Mouse (Mus musculus): Measurements from ENCODE around the gene Zfp790. TPM values are rescaled to one million over a fixed set of nuclear protein-coding genes. Genes with fewer than 3 reads are reported as not detected.

Gene Zfp790
- polyA plus RNA-seq, 1 experiment from 2014 or later = 33.8 TPM

DNA sequence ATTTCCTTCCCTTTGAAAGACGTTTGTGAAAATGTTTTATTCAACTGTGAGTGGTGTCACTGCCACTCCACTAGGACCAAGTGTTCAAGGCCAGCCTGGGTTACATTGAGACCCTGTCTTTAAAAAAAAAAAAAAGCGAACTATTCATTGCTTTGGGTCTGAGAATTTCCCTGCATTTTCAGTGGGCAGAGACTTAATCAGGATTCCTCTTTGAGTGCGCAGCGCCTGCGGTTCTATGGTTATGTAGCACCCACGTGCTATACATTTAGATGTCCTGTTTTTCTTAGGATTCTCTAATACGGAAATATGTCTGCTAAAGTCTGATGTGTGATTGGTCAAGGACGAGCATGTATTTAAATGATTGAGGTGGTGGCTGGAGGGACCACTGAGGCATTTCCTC lies 30.9 kb upstream of the Zfp790 start:
- H3K4me2 ChIP-seq (ENCODE audit: low read length) = peak overlapping the region; percentile 67
- no peak overlapping the region for H3K27ac ChIP-seq (ENCODE audit: low read length)
- H3K4me3 ChIP-seq (replicated peaks; ENCODE audit: low read length) = peak overlapping the region; percentile 99
- H3K9me3 ChIP-seq (ENCODE audit: control insufficient read depth, low read length) = no peaks in the 10 kb centered on the region
- H3K9ac ChIP-seq (replicated peaks; ENCODE audit: low read depth, low read length) = peak overlapping the region; percentile 60; the same call in 1 of the 2 replicates
- H3K36me3 ChIP-seq (ENCODE audit: control insufficient read depth, insufficient read depth) = peaks cover 25% of the 10 kb centered on the region
- WGBS = 45% methylated on average over 8 of the region's 8 CpGs
- no peak for ATAC-seq
- H3K27me3 ChIP-seq (replicated peaks; ENCODE audit: control insufficient read depth, insufficient read depth, low read length) = no peaks in the 10 kb centered on the region
- peaks cover 26% of the 10 kb centered on the region for H3K4me1 ChIP-seq (replicated peaks; ENCODE audit: control insufficient read depth, insufficient read depth, low read length)

GRCm38 (mm10) chr7:29785888-29786287 lies 30.0 kb upstream of the Zfp790 start:
- Histone ChIP-seq H3K4me1 (replicated peaks; ENCODE audit: control insufficient read depth, insufficient read depth, low read length) (peaks cover 26% of the 10 kb centered on the region), H3K4me3 (replicated peaks; ENCODE audit: low read length) (peak overlapping the region; percentile 99), H3K9ac (replicated peaks; ENCODE audit: low read depth, low read length) (peak overlapping the region; percentile 60), H3K36me3 (ENCODE audit: control insufficient read depth, insufficient read depth) (peaks cover 30% of the 10 kb centered on the region), H3K4me2 (ENCODE audit: low read length) (peak overlapping the region; percentile 67), H3K27me3 (replicated peaks; ENCODE audit: control insufficient read depth, insufficient read depth, low read length) (no peaks in the 10 kb centered on the region), H3K9me3 (ENCODE audit: control insufficient read depth, low read length) (no peaks in the 10 kb centered on the region), H3K27ac (ENCODE audit: low read length) (no peak overlapping the region)
- no peak for ATAC-seq
- WGBS = 82% methylated on average over 5 of the region's 5 CpGs

GRCm38 (mm10) chr7:29792906-29793305 lies 23.0 kb upstream of the Zfp790 start:
- WGBS = 36% methylated on average over 27 of the region's 27 CpGs
- ATAC-seq = no peak
- Histone ChIP-seq H3K4me2 (ENCODE audit: low read length) (no peak overlapping the region), H3K4me1 (replicated peaks; ENCODE audit: control insufficient read depth, insufficient read depth, low read length) (no peaks in the 10 kb centered on the region), H3K9ac (replicated peaks; ENCODE audit: low read depth, low read length) (no peak overlapping the region), H3K27ac (ENCODE audit: low read length) (no peak overlapping the region), H3K36me3 (ENCODE audit: control insufficient read depth, insufficient read depth) (peaks cover 48% of the 10 kb centered on the region), H3K4me3 (replicated peaks; ENCODE audit: low read length) (no peak overlapping the region), H3K27me3 (replicated peaks; ENCODE audit: control insufficient read depth, insufficient read depth, low read length) (no peaks in the 10 kb centered on the region), H3K9me3 (ENCODE audit: control insufficient read depth, low read length) (peaks cover 2% of the 10 kb centered on the region; the same call in 1 of the 2 replicates)

DNA sequence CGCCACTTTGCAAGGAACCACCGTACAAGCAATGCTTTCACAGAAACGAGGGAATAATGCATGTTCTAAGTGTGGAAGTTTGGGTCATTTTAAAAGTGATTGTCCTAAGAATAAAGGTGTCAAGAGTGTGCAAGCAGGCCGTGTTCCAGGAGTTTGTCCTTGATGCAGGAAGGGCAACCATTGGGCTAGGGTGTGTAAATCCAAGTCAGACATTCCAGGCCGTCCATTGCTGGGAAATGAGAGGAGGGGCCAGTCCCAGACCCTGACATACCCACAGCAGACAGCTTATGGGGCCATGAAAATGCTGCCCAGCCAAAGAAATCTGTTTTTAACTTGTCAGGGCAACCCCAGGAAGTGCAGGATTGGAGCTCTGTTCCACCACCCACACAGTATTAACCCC lies 8.9 kb upstream of the Zfp790 start:
- Histone ChIP-seq H3K9me3 (ENCODE audit: control insufficient read depth, low read length) (peaks cover 5% of the 10 kb centered on the region), H3K27me3 (replicated peaks; ENCODE audit: control insufficient read depth, insufficient read depth, low read length) (no peaks in the 10 kb centered on the region), H3K4me3 (replicated peaks; ENCODE audit: low read length) (no peak overlapping the region), H3K4me1 (replicated peaks; ENCODE audit: control insufficient read depth, insufficient read depth, low read length) (no peaks in the 10 kb centered on the region), H3K9ac (replicated peaks; ENCODE audit: low read depth, low read length) (no peak overlapping the region), H3K4me2 (ENCODE audit: low read length) (no peak overlapping the region), H3K27ac (ENCODE audit: low read length) (no peak overlapping the region), H3K36me3 (ENCODE audit: control insufficient read depth, insufficient read depth) (no peaks in the 10 kb centered on the region)
- no peak for ATAC-seq
- 65% methylated on average over 5 of the region's 5 CpGs for WGBS

DNA sequence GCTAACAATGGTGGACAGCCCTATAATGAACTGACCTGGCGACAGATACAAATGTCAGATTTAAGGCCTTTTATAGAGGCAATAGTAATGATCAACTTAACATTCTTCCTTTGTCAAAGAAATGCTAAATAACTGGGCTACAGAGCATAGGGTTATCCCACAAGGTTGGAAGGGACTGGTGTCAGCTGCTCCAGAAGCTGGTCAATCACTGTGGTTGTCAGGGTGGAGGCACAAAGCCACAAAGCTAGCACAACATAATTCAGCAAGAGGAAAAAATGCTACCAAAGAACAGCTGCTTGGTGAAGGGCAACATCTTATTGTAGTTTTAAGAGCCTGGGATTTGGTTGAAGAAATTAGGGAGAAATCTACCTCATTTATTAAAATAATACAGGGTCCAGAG lies 3.7 kb upstream of the Zfp790 start:
- 94% methylated on average over 1 of the region's 1 CpGs for WGBS
- ATAC-seq = no peak

DNA sequence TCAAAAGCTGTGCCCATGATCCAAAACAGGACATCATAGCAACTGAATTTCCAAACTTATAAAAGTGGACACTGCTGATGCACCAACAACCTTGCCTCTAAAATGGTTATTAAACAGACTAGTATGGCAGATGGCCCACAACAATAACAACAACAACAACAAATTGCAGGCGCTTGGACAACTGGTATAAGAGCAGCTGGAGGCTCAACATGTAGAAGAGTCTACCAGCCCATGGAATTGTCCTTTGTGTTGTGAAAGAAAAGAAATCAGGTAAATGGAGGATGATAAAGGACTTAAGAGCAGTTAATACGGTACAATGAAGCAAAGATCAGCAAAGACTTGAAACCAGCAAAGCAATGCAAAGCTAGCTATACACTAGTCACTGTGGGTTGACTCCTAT lies 1.5 kb upstream of the Zfp790 start:
- Histone ChIP-seq H3K4me1 (replicated peaks; ENCODE audit: control insufficient read depth, insufficient read depth, low read length) (peaks cover 30% of the 10 kb centered on the region), H3K27ac (ENCODE audit: low read length) (no peak overlapping the region), H3K36me3 (ENCODE audit: control insufficient read depth, insufficient read depth) (no peaks in the 10 kb centered on the region), H3K9ac (replicated peaks; ENCODE audit: low read depth, low read length) (no peak overlapping the region), H3K9me3 (ENCODE audit: control insufficient read depth, low read length) (peaks cover 5% of the 10 kb centered on the region), H3K4me3 (replicated peaks; ENCODE audit: low read length) (no peak overlapping the region), H3K4me2 (ENCODE audit: low read length) (peak overlapping the region; percentile 88), H3K27me3 (replicated peaks; ENCODE audit: control insufficient read depth, insufficient read depth, low read length) (no peaks in the 10 kb centered on the region)
- WGBS = 99% methylated on average over 2 of the region's 2 CpGs
- ATAC-seq = no peak

More for the DNA sequence above, 3.7 kb upstream of the Zfp790 start:
- Histone ChIP-seq H3K4me3 (replicated peaks; ENCODE audit: low read length) (no peak overlapping the region), H3K9me3 (ENCODE audit: control insufficient read depth, low read length) (peaks cover 5% of the 10 kb centered on the region), H3K9ac (replicated peaks; ENCODE audit: low read depth, low read length) (no peak overlapping the region), H3K4me1 (replicated peaks; ENCODE audit: control insufficient read depth, insufficient read depth, low read length) (peaks cover 17% of the 10 kb centered on the region), H3K4me2 (ENCODE audit: low read length) (no peak overlapping the region), H3K27ac (ENCODE audit: low read length) (no peak overlapping the region), H3K36me3 (ENCODE audit: control insufficient read depth, insufficient read depth) (no peaks in the 10 kb centered on the region), H3K27me3 (replicated peaks; ENCODE audit: control insufficient read depth, insufficient read depth, low read length) (no peaks in the 10 kb centered on the region)

- Histone ChIP-seq H3K36me3 (ENCODE audit: control insufficient read depth, insufficient read depth) (no peaks in the 10 kb centered on the region), H3K9ac (replicated peaks; ENCODE audit: low read depth, low read length) (peak overlapping the region; percentile 75), H3K4me1 (replicated peaks; ENCODE audit: control insufficient read depth, insufficient read depth, low read length) (peaks cover 34% of the 10 kb centered on the region), H3K4me3 (replicated peaks; ENCODE audit: low read length) (peak overlapping the region; percentile 70), H3K27me3 (replicated peaks; ENCODE audit: control insufficient read depth, insufficient read depth, low read length) (no peaks in the 10 kb centered on the region), H3K27ac (ENCODE audit: low read length) (peak overlapping the region; percentile 69), H3K4me2 (ENCODE audit: low read length) (peak overlapping the region; percentile 88), H3K9me3 (ENCODE audit: control insufficient read depth, low read length) (peaks cover 5% of the 10 kb centered on the region)
- 1% methylated on average over 12 of the region's 12 CpGs for WGBS
- peak; percentile 38 for ATAC-seq
Observed at GRCm38 (mm10) chr7:29815061-29815784, 691 bp upstream of the Zfp790 start.

- H3K4me1 ChIP-seq (replicated peaks; ENCODE audit: control insufficient read depth, insufficient read depth, low read length) = peaks cover 34% of the 10 kb centered on the region
Observed at GRCm38 (mm10) chr7:29818619-29819254, 2.8 kb downstream of the Zfp790 start.

DNA sequence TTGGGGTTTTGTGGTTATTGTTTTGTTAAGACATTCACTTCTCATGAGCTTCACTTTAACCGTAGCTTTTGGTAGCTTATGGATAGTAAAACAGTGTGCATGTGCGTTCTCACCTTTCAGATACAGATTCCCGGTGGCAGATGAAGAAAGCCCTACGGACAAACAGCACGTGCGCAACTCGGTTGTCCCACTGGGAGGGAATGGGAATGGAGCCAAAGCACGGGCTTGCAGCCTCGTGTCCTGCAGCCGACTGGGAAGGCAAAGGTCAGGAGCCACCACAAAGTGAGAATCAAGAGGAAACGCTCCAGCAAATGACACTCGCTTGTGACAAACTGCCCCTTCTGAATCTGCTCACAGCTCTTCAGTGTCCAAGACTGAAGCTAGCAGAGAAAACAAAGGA lies 12.1 kb downstream of the Zfp790 start:
- WGBS = 91% methylated on average over 12 of the region's 12 CpGs
- Histone ChIP-seq H3K4me3 (replicated peaks; ENCODE audit: low read length) (no peak overlapping the region), H3K27ac (ENCODE audit: low read length) (no peak overlapping the region), H3K4me2 (ENCODE audit: low read length) (no peak overlapping the region), H3K9ac (replicated peaks; ENCODE audit: low read depth, low read length) (no peak overlapping the region), H3K27me3 (replicated peaks; ENCODE audit: control insufficient read depth, insufficient read depth, low read length) (no peaks in the 10 kb centered on the region), H3K4me1 (replicated peaks; ENCODE audit: control insufficient read depth, insufficient read depth, low read length) (no peaks in the 10 kb centered on the region), H3K9me3 (ENCODE audit: control insufficient read depth, low read length) (no peaks in the 10 kb centered on the region), H3K36me3 (ENCODE audit: control insufficient read depth, insufficient read depth) (peaks cover 44% of the 10 kb centered on the region)
- no peak for ATAC-seq

More at GRCm38 (mm10) chr7:29818619-29819254, 2.8 kb downstream of the Zfp790 start:
- Histone ChIP-seq H3K36me3 (ENCODE audit: control insufficient read depth, insufficient read depth) (peaks cover 4% of the 10 kb centered on the region; the same call in 1 of the 2 replicates), H3K27me3 (replicated peaks; ENCODE audit: control insufficient read depth, insufficient read depth, low read length) (no peaks in the 10 kb centered on the region), H3K9me3 (ENCODE audit: control insufficient read depth, low read length) (no peaks in the 10 kb centered on the region), H3K9ac (replicated peaks; ENCODE audit: low read depth, low read length) (peak overlapping the region; percentile 57), H3K4me3 (replicated peaks; ENCODE audit: low read length) (peak overlapping the region; percentile 53), H3K27ac (ENCODE audit: low read length) (peak overlapping the region; percentile 81), H3K4me2 (ENCODE audit: low read length) (peak overlapping the region; percentile 75)
- ATAC-seq = peak; percentile 79
- 1% methylated on average over 12 of the region's 12 CpGs for WGBS
